Mouse (Mus musculus) heart, adult 2 months (tissue): Measurements from ENCODE around the gene Sult1e1.

ENCODE experiments used
- CTCF ChIP-seq: fragments of 200-600 bp; IDR thresholded peaks from 2 replicates; pipeline ENCODE4 v1.8.1; 2022; ENCODE audit warnings: antibody characterized with exemption, mild to moderate bottlenecking, moderate library complexity
- EP300 ChIP-seq: fragments of 200-500 bp; IDR thresholded peaks from 2 replicates; pipeline ENCODE4 v1.6.1; 2011; ENCODE audit warnings: low read depth, low read length, control low read depth; ENCODE audit not compliant: insufficient read depth
- POLR2A ChIP-seq: fragments of 200-500 bp; IDR thresholded peaks from 2 replicates; pipeline ENCODE4 v1.6.1; 2011; ENCODE audit warnings: mild to moderate bottlenecking, low read depth, low read length, control low read depth; ENCODE audit not compliant: insufficient read depth

- no peak for TF ChIP-seq POLR2A
- no peak for TF ChIP-seq CTCF
- TF ChIP-seq EP300: no peak
Measured at GRCm38 (mm10) chr5:87535994-87536644, 55.3 kb downstream of the Sult1e1 start.
